ENCODE assay signal across 8 mouse cellular contexts in genomic region chrX:37074262-37074892, GRCm38 (mm10). TPM values are rescaled to one million over a fixed set of nuclear protein-coding genes. Genes with fewer than 3 reads are reported as not detected.
DNase-seq lines count a peak whose midpoint lies in the region; ATAC-seq and TF ChIP-seq lines count a peak whose summit lies in the region.

No protein-coding gene starts in this region.

- TF ChIP-seq CTCF in CH12.LX (conservative IDR thresholded peaks at IDR 0.05 in 1 of 2, IDR thresholded peaks at IDR 0.05 in 1 of 2; ENCODE audit: low read depth in 2 of 2, low read length in 2 of 2): peak; percentile 77 to 79

- peaks cover 0 to 2% of the 10 kb centered on the region in 2 experiments; a peak in 1 of 4 replicates for H3K4me1 ChIP-seq in CH12.LX (ENCODE audit: control insufficient read depth in 1 of 2, insufficient read depth in 2 of 2)
- H3K4me1 ChIP-seq in forebrain, embryonic 11.5 days (replicated peaks; ENCODE audit: control insufficient read depth, insufficient read depth, low read length): no peaks in the 10 kb centered on the region
- H3K4me1 ChIP-seq in liver, embryonic 13.5 days (replicated peaks): no peaks in the 10 kb centered on the region
- H3K4me1 ChIP-seq in neural tube, embryonic 15.5 days: no peaks in the 10 kb centered on the region

- TF ChIP-seq RAD21 in CH12.LX (IDR thresholded peaks at IDR 0.05; ENCODE audit: low read depth, low read length): peak; percentile 74

- ATAC-seq in forebrain, embryonic 11.5 days (replicated peaks; ENCODE audit: low FRiP score): no peak
- no peak for ATAC-seq in liver, embryonic 13.5 days (ENCODE audit: low read depth)
- ATAC-seq in neural tube, embryonic 15.5 days (ENCODE audit: low FRiP score): peak; percentile 41; the same call in 1 of the 2 replicates

- WGBS in forebrain, embryonic 11.5 days: 42% methylated on average over 9 of the region's 9 CpGs
- WGBS in liver, embryonic 13.5 days (ENCODE audit: insufficient replicate concordance): 33% methylated on average over 9 of the region's 9 CpGs
- 37% methylated on average over 9 of the region's 9 CpGs for WGBS in neural tube, embryonic 15.5 days

- in situ Hi-C loops in CH12.LX (cut with MboI; ENCODE audit: low pct_ligation_motif_present, low pct_unique_long_range_greater_than_20kb, low sequenced_read_pairs): no loop called here

- no peak overlapping the region for H3K4me3 ChIP-seq in CH12.LX (replicated peaks in 1 of 3; ENCODE audit: low read depth in 2 of 3, low read length in 2 of 3, poor library complexity in 1 of 3)
- no peak overlapping the region for H3K4me3 ChIP-seq in forebrain, embryonic 11.5 days (ENCODE audit: low read depth, low read length)
- H3K4me3 ChIP-seq in liver, embryonic 13.5 days (replicated peaks): no peak overlapping the region
- no peak overlapping the region for H3K4me3 ChIP-seq in neural tube, embryonic 15.5 days (replicated peaks)

- DNase-seq in 3134 (ENCODE audit: extremely low read depth, insufficient read length, low spot score) (peak; percentile 43), CH12.LX (ENCODE audit: extremely low read depth) (no peak)
- DNase-seq in c-Kit-positive CD71-negative TER-119-negative erythroid progenitor cells, embryonic 14.5 days (ENCODE audit: low read depth): peak; percentile 47
- DNase-seq in forebrain, embryonic 11.5 days (ENCODE audit: low spot score): peak; percentile 73
- DNase-seq in kidney, adult 9 months: peak; percentile 59
- DNase-seq in liver, embryonic 13.5 days: peak; percentile 15
- DNase-seq in thymus, postnatal 0 days (ENCODE audit: low spot score): peak; percentile 61

- no peaks in the 10 kb centered on the region; the same call in 1 of the 2 replicates for H3K79me2 ChIP-seq in CH12.LX (replicated peaks; ENCODE audit: control insufficient read depth, extremely low read depth, insufficient read depth, poor library complexity, severe bottlenecking)

- no peaks in the 10 kb centered on the region for H3K27me3 ChIP-seq in CH12.LX (replicated peaks)
- H3K27me3 ChIP-seq in forebrain, embryonic 11.5 days (ENCODE audit: control insufficient read depth, insufficient read depth, low read length): no peaks in the 10 kb centered on the region
- H3K27me3 ChIP-seq in liver, embryonic 13.5 days: no peaks in the 10 kb centered on the region
- H3K27me3 ChIP-seq in neural tube, embryonic 15.5 days (replicated peaks): no peaks in the 10 kb centered on the region

- 0 out of 2 replicates have a peak, but pooled peaks have one; percentile 30 for TF ChIP-seq POLR2A in CH12.LX (IDR thresholded peaks at IDR 0.05; ENCODE audit: low read depth, low read length)

- H3K27ac ChIP-seq in CH12.LX (ENCODE audit: insufficient read depth, low read depth): no peak overlapping the region
- H3K27ac ChIP-seq in forebrain, embryonic 11.5 days (ENCODE audit: low read depth, low read length): no peak overlapping the region
- no peak overlapping the region for H3K27ac ChIP-seq in liver, embryonic 13.5 days
- no peak overlapping the region for H3K27ac ChIP-seq in neural tube, embryonic 15.5 days (replicated peaks)

- TF ChIP-seq EP300 in CH12.LX (IDR thresholded peaks at IDR 0.05; ENCODE audit: low read length): no peak

- dilution Hi-C loops in CH12.LX (cut with MboI; ENCODE audit: extremely low pct_ligation_motif_present, extremely low pct_unique_long_range_greater_than_20kb, low sequenced_read_pairs): no loop called here

- H3K4me2 ChIP-seq in CH12.LX (ENCODE audit: insufficient read depth, low read depth, poor library complexity, severe bottlenecking): peak overlapping the region; percentile 45
- H3K4me2 ChIP-seq in forebrain, embryonic 11.5 days (ENCODE audit: low read depth, low read length, severe bottlenecking): no peak overlapping the region
- no peak overlapping the region for H3K4me2 ChIP-seq in liver, embryonic 13.5 days
- H3K4me2 ChIP-seq in neural tube, embryonic 15.5 days: no peak overlapping the region

- no peak overlapping the region for H3K9ac ChIP-seq in CH12.LX (ENCODE audit: insufficient read depth, low read depth)
- no peak overlapping the region for H3K9ac ChIP-seq in forebrain, embryonic 11.5 days (ENCODE audit: low read length)
- H3K9ac ChIP-seq in liver, embryonic 13.5 days: no peak overlapping the region
- no peak overlapping the region for H3K9ac ChIP-seq in neural tube, embryonic 15.5 days (replicated peaks)

- no peaks in the 10 kb centered on the region for H3K36me3 ChIP-seq in CH12.LX (replicated peaks in 1 of 2; ENCODE audit: control insufficient read depth in 1 of 2, insufficient read depth in 1 of 2, low read length in 1 of 2)
- no peaks in the 10 kb centered on the region for H3K36me3 ChIP-seq in forebrain, embryonic 11.5 days (ENCODE audit: control insufficient read depth, insufficient read depth, low read length)
- no peaks in the 10 kb centered on the region for H3K36me3 ChIP-seq in liver, embryonic 13.5 days
- no peaks in the 10 kb centered on the region for H3K36me3 ChIP-seq in neural tube, embryonic 15.5 days

- no peaks in the 10 kb centered on the region for H3K9me3 ChIP-seq in CH12.LX (replicated peaks; ENCODE audit: low read length)
- H3K9me3 ChIP-seq in forebrain, embryonic 11.5 days (ENCODE audit: control insufficient read depth, low read length): no peaks in the 10 kb centered on the region
- no peaks in the 10 kb centered on the region for H3K9me3 ChIP-seq in liver, embryonic 13.5 days (replicated peaks)
- H3K9me3 ChIP-seq in neural tube, embryonic 15.5 days (replicated peaks): no peaks in the 10 kb centered on the region

TF ChIP-seq in CH12.LX, 34 proteins besides CTCF, POLR2A, EP300 and RAD21:
- TF ChIP-seq JUN (IDR thresholded peaks at IDR 0.05; ENCODE audit: insufficient read depth, low read depth, low read length) (no peak), TBP (conservative IDR thresholded peaks at IDR 0.05; ENCODE audit: low read depth, low read length) (peak; percentile 89), SMC3 (IDR thresholded peaks at IDR 0.05; ENCODE audit: low read depth, low read length) (peak; percentile 57), ELF1 (IDR thresholded peaks at IDR 0.05; ENCODE audit: low read depth, low read length) (peak; percentile 83), MEF2A (IDR thresholded peaks at IDR 0.05; ENCODE audit: borderline replicate concordance, low read depth, low read length) (no peak)

RNA-seq across cellular contexts. Expression of gene Rpl39, which starts 10.8 kb away (rescaled TPM):
- 2,172 and 2,270 TPM in 2 replicates for total RNA-seq in CH12.LX (2012; rRNA removed)
- total RNA-seq in CH12.LX (2014; rRNA removed): 1,227 and 1,249 TPM in 2 replicates
- 2,129 and 2,542 TPM in 2 replicates for polyA plus RNA-seq in CH12.LX (2012; ENCODE audit: insufficient read length, low read depth)
- 386 and 448 TPM in 2 replicates for polyA plus RNA-seq in forebrain, embryonic 11.5 days (2014; fragmentation: Nextera tagmentation; extraction: Ambion mirVana)
- 514 and 551 TPM in 2 replicates for polyA plus RNA-seq in liver, embryonic 13.5 days (2015; fragmentation: Nextera tagmentation; extraction: Ambion mirVana)
- polyA plus RNA-seq in neural tube, embryonic 15.5 days (2015; fragmentation: Nextera tagmentation; extraction: Ambion mirVana): 318 and 331 TPM in 2 replicates
- 905 and 976 TPM in 2 replicates for polyA plus RNA-seq in thymus, postnatal 0 days (2015; fragmentation: Nextera tagmentation; extraction: Ambion mirVana)

RNA-seq across cellular contexts. Expression of gene Sowahd, which starts 25.7 kb away (rescaled TPM):
- not detected in 2 replicates for total RNA-seq in CH12.LX (2012; rRNA removed)
- total RNA-seq in CH12.LX (2014; rRNA removed): not detected in 2 replicates
- polyA plus RNA-seq in CH12.LX (2012; ENCODE audit: insufficient read length, low read depth): not detected in 2 replicates
- polyA plus RNA-seq in forebrain, embryonic 11.5 days (2014; fragmentation: Nextera tagmentation; extraction: Ambion mirVana): not detected in 2 replicates
- 0.14 TPM in 1 of 2 replicates, not detected in the other for polyA plus RNA-seq in liver, embryonic 13.5 days (2015; fragmentation: Nextera tagmentation; extraction: Ambion mirVana)
- polyA plus RNA-seq in neural tube, embryonic 15.5 days (2015; fragmentation: Nextera tagmentation; extraction: Ambion mirVana): not detected in 2 replicates
- polyA plus RNA-seq in thymus, postnatal 0 days (2015; fragmentation: Nextera tagmentation; extraction: Ambion mirVana): 0.59 and 1.0 TPM in 2 replicates

RNA-seq across cellular contexts. Expression of gene Upf3b, which starts 35.7 kb away (rescaled TPM):
- total RNA-seq in CH12.LX (2012; rRNA removed) (14.2 and 15.2 TPM in 2 replicates), CH12.LX (2014; rRNA removed) (13.4 and 15.7 TPM in 2 replicates)
- polyA plus RNA-seq in CH12.LX (2012; ENCODE audit: insufficient read length, low read depth): 49.6 and 57.7 TPM in 2 replicates
- 25.6 and 25.8 TPM in 2 replicates for polyA plus RNA-seq in forebrain, embryonic 11.5 days (2014; fragmentation: Nextera tagmentation; extraction: Ambion mirVana)
- 13.0 and 14.7 TPM in 2 replicates for polyA plus RNA-seq in liver, embryonic 13.5 days (2015; fragmentation: Nextera tagmentation; extraction: Ambion mirVana)
- polyA plus RNA-seq in neural tube, embryonic 15.5 days (2015; fragmentation: Nextera tagmentation; extraction: Ambion mirVana): 29.4 and 31.9 TPM in 2 replicates
- 21.7 and 25.0 TPM in 2 replicates for polyA plus RNA-seq in thymus, postnatal 0 days (2015; fragmentation: Nextera tagmentation; extraction: Ambion mirVana)

RNA-seq across cellular contexts. Expression of gene Nkap, which starts 52.2 kb away (rescaled TPM):
- total RNA-seq in CH12.LX (2012; rRNA removed) (10.5 and 11.6 TPM in 2 replicates), CH12.LX (2014; rRNA removed) (19.4 TPM in 2 replicates)
- 17.4 and 28.2 TPM in 2 replicates for polyA plus RNA-seq in CH12.LX (2012; ENCODE audit: insufficient read length, low read depth)
- polyA plus RNA-seq in forebrain, embryonic 11.5 days (2014; fragmentation: Nextera tagmentation; extraction: Ambion mirVana): 24.3 and 27.4 TPM in 2 replicates
- polyA plus RNA-seq in liver, embryonic 13.5 days (2015; fragmentation: Nextera tagmentation; extraction: Ambion mirVana): 6.8 and 9.8 TPM in 2 replicates
- 22.1 and 22.2 TPM in 2 replicates for polyA plus RNA-seq in neural tube, embryonic 15.5 days (2015; fragmentation: Nextera tagmentation; extraction: Ambion mirVana)
- polyA plus RNA-seq in thymus, postnatal 0 days (2015; fragmentation: Nextera tagmentation; extraction: Ambion mirVana): 21.6 and 26.4 TPM in 2 replicates
